Mouse (Mus musculus) limb, embryonic 15.5 days (tissue): ENCODE data around the gene Vamp3. TPM values are rescaled to one million over a fixed set of nuclear protein-coding genes. Genes with fewer than 3 reads are reported as not detected.

ENCODE experiments used
- ATAC-seq: fragments of 200-750 bp; cut with Nextera tagmentation; 2 replicates; pipeline ENCODE4 v1.8.0; 2017; ENCODE audit warnings: low read depth, moderate TSS enrichment; ENCODE audit not compliant: insufficient number of reproducible peaks, low FRiP score, low TSS enrichment
- H3K27ac ChIP-seq: fragments of 300-500 bp; sonication (generic); 2 replicates; pipeline ENCODE4 v1.5.1; 2015; ENCODE audit warnings: moderate library complexity, mild to moderate bottlenecking, inconsistent platforms
- H3K27me3 ChIP-seq: fragments of 300-500 bp; sonication (generic); 2 replicates; pipeline ENCODE4 v1.6.1; 2015; ENCODE audit warnings: inconsistent platforms
- H3K36me3 ChIP-seq: fragments of 300-500 bp; sonication (generic); 2 replicates; pipeline ENCODE4 v1.6.1; 2015; ENCODE audit warnings: inconsistent platforms
- H3K4me1 ChIP-seq: fragments of 300-500 bp; sonication (generic); 2 replicates; pipeline ENCODE4 v1.6.1; 2015; ENCODE audit warnings: inconsistent platforms
- H3K4me2 ChIP-seq: fragments of 300-500 bp; sonication (generic); 2 replicates; pipeline ENCODE4 v1.6.1; 2015; ENCODE audit warnings: mild to moderate bottlenecking, inconsistent platforms
- H3K4me3 ChIP-seq: fragments of 300-500 bp; sonication (generic); 2 replicates; pipeline ENCODE4 v1.5.1; 2015; ENCODE audit warnings: mild to moderate bottlenecking, inconsistent platforms
- H3K9ac ChIP-seq: fragments of 300-500 bp; sonication (generic); 2 replicates; pipeline ENCODE4 v1.6.1; 2015; ENCODE audit warnings: inconsistent platforms
- H3K9me3 ChIP-seq: fragments of 300-500 bp; sonication (generic); 2 replicates; pipeline ENCODE4 v1.6.1; 2016; ENCODE audit warnings: inconsistent platforms
- WGBS: fragments of 180-500 bp; shearing (Covaris S2); methylation state at CpG from one replicate; pipeline ENCODE4 v1.1.7; 2015; 5-methylcytosine and 5-hydroxymethylcytosine counted together
- polyA plus RNA-seq: library from polyadenylated mRNA; unstranded; fragments of >200 nt; fragmentation: Nextera tagmentation; extraction: Ambion mirVana; gene quantifications from 2 replicates; pipeline ENCODE4 v1.2.1, GENCODE M21; 2015

Vamp3 gene
- 127 and 131 TPM in 2 replicates for polyA plus RNA-seq

DNA sequence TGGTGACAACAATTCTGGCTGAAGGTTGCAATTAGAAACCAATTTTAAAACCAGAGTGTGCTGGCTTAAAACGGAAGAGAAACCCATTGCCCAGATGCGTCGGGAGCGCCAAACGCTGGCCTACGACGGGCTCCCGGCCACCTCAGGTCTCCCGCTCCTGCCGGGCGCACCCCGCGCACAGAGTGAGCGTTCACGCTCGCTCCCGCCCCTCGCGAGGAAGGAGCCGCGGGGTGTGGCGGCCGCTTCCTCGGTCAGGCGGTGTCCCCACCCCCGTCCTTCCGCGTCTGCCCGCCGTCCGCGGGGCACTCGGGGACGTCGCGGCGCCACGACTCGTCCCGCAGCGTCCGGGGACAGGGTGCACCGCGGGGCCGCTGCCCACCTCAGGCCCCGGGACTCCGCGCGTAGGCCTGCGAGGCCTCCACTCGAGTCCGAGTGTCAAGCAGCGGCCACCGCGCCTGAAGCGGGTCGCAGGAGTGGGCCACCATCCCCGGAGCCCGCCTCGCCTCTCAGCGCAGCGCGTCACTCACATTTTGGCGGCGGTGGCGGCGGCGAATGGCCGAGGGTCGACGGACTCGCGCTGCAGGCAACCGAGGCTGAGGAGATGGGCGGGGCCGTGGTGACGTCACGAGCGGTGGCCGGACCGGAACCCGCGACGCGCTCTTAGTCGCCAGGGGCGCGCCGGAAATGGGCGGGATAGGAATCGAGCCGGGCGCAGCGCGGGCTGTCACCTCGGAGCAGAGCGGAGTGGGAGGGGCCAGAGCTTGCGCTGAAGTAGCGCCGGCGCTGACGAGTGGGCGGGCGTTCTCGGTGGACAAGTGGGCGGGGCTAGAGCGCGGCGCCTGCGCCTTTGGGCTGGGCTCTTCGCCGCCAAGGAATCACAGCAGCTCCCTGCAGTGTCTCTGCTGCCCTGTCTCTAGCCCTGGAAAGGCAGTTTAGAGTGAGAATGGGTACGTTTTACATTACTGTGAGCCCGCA is at the start of gene Vamp3:
Gene Vamp3, minus strand, starts transcription at position 617 of the 975 bp plus-strand sequence.
- H3K4me2 ChIP-seq: peak within 1 kb of the TSS; percentile 63
- H3K9ac ChIP-seq: peak within 1 kb of the TSS; percentile 97
- no peaks in the 10 kb centered on the region; the same call in 1 of the 2 replicates for H3K9me3 ChIP-seq
- H3K27ac ChIP-seq: peak within 1 kb of the TSS; percentile 96
- H3K4me1 ChIP-seq: peaks cover 8% of the 10 kb centered on the region; the same call in 1 of the 2 replicates
- peak; percentile 99 for ATAC-seq
- H3K4me3 ChIP-seq: peak within 1 kb of the TSS; percentile 95
- peaks cover 17% of the 10 kb centered on the region for H3K36me3 ChIP-seq
- under 1% methylated on average over 114 of the region's 114 CpGs for WGBS
- no peaks in the 10 kb centered on the region for H3K27me3 ChIP-seq

DNA sequence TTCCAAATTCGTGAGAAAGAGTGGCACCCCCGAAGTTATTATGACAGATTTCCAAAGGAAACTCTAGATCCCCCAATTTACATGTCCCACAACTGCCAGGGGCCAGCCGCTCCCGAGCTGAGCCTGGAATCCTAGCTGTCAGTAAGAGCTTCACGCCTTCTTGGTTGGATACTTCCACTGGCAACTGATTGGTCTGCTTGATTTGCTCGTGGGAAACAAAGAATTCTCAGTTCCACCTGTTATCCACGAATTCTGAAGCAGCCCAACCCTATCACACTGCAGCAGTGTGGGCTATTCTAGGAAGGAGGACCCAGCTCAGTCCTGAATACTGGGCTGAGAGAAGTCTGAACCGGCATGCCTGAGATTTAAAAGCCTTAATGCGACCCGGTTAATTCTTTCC is 48.7 kb upstream of the Vamp3 start:
- WGBS: 40% methylated on average over 10 of the region's 10 CpGs
- H3K4me3 ChIP-seq: no peak overlapping the region
- no peak for ATAC-seq

DNA sequence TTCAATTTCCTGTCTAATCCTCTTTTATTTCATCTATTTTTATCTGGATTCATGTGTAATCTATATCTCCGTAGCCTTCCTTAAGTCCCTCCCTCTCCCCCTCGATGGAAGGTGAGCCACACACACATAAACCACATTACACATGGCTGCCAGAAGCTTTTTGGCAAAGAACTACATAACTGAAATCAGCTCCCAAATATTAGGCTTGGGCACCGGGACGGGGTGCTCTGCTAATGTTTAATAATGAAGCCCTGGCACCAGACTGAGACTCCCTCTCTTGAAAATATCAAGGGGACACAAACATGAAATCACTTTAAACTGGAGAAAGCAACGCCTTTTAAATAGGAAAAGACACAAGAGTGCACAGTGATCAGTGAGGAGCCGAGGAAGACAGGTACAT is 48.1 kb upstream of the Vamp3 start:
- no peak overlapping the region for H3K9ac ChIP-seq
- H3K4me2 ChIP-seq: no peak overlapping the region
- H3K4me3 ChIP-seq: no peak overlapping the region
- H3K27ac ChIP-seq: no peak overlapping the region
- no peak for ATAC-seq
- H3K4me1 ChIP-seq: peaks cover 14% of the 10 kb centered on the region
- no peaks in the 10 kb centered on the region for H3K36me3 ChIP-seq
- peaks cover 45% of the 10 kb centered on the region for H3K27me3 ChIP-seq
- WGBS: 54% methylated on average over 6 of the region's 6 CpGs
- no peaks in the 10 kb centered on the region for H3K9me3 ChIP-seq

More for the DNA sequence above, 48.7 kb upstream of the Vamp3 start:
- Histone ChIP-seq H3K4me1 (peaks cover 14% of the 10 kb centered on the region), H3K27ac (no peak overlapping the region), H3K9ac (no peak overlapping the region), H3K9me3 (no peaks in the 10 kb centered on the region), H3K4me2 (no peak overlapping the region), H3K36me3 (no peaks in the 10 kb centered on the region), H3K27me3 (peaks cover 49% of the 10 kb centered on the region)

DNA sequence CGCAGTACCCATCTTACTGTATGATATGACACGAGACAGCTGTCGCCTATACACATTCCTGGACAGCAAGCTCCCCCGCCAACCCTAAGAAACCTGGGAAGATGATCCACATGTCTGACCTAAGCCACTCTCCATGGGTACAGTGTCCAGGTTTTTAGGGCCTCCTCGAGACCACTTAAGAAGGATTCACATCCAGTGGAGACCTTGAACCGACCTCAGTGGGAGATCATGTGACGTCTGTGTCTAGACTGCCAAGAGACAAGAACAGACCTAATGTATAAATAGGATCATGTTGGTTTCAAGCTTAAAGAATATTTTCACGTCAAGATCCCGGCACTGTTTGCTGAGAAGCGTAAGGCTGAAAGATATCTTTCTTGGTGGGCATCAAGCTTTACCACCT is 46.4 kb upstream of the Vamp3 start:
- 84% methylated on average over 10 of the region's 10 CpGs for WGBS
- no peak overlapping the region for H3K4me2 ChIP-seq
- no peak overlapping the region for H3K9ac ChIP-seq
- no peak overlapping the region for H3K4me3 ChIP-seq
- H3K4me1 ChIP-seq: peaks cover 14% of the 10 kb centered on the region
- H3K27me3 ChIP-seq: peaks cover 28% of the 10 kb centered on the region
- no peak overlapping the region for H3K27ac ChIP-seq
- no peaks in the 10 kb centered on the region for H3K36me3 ChIP-seq
- ATAC-seq: no peak
- no peaks in the 10 kb centered on the region for H3K9me3 ChIP-seq

DNA sequence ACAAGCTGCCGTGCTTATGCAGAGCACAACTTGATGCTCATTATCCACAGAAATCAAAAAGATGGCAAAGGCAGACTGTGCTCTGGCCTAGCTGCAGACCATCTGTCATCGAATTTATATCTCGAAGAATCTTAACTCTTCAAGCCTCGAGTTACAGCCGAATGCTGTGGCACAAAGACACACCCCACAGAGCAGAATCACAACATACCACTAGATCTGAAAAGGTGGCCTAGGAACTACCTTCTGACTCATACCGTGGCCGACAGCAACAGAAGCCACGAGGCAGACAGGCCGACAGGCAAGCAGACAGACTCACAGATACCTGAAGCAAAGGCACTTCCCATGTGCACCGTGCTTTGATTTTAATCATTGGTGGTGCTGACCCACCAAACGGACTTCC is 45.9 kb upstream of the Vamp3 start:
- WGBS: 82% methylated on average over 11 of the region's 11 CpGs
- no peak for ATAC-seq

DNA sequence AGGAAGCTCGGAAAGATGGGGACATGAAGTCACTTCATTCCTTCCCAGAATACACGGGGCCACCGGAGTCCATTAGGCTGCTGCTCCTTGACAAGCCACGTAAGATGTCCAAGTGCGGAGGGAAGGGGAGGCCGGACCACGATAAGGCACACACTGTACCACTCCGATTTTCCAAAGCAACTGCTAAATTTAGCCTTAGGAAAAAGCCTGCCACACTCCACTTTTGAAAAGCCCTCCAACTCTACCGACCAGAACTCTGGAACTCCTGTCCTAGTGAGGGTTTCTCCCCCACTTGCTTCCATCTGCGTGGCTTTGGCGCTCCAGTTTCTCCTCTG is 39.3 kb upstream of the Vamp3 start:
- Histone ChIP-seq H3K4me1 (no peaks in the 10 kb centered on the region), H3K36me3 (no peaks in the 10 kb centered on the region), H3K27ac (no peak overlapping the region), H3K9me3 (no peaks in the 10 kb centered on the region), H3K27me3 (no peaks in the 10 kb centered on the region), H3K4me3 (no peak overlapping the region), H3K9ac (no peak overlapping the region), H3K4me2 (no peak overlapping the region)
- 83% methylated on average over 11 of the region's 11 CpGs for WGBS
- ATAC-seq: no peak

More for the DNA sequence above, 45.9 kb upstream of the Vamp3 start:
- Histone ChIP-seq H3K4me2 (no peak overlapping the region), H3K27ac (no peak overlapping the region), H3K27me3 (peaks cover 24% of the 10 kb centered on the region), H3K4me3 (no peak overlapping the region), H3K4me1 (peaks cover 10% of the 10 kb centered on the region), H3K9ac (no peak overlapping the region), H3K9me3 (no peaks in the 10 kb centered on the region), H3K36me3 (no peaks in the 10 kb centered on the region)

DNA sequence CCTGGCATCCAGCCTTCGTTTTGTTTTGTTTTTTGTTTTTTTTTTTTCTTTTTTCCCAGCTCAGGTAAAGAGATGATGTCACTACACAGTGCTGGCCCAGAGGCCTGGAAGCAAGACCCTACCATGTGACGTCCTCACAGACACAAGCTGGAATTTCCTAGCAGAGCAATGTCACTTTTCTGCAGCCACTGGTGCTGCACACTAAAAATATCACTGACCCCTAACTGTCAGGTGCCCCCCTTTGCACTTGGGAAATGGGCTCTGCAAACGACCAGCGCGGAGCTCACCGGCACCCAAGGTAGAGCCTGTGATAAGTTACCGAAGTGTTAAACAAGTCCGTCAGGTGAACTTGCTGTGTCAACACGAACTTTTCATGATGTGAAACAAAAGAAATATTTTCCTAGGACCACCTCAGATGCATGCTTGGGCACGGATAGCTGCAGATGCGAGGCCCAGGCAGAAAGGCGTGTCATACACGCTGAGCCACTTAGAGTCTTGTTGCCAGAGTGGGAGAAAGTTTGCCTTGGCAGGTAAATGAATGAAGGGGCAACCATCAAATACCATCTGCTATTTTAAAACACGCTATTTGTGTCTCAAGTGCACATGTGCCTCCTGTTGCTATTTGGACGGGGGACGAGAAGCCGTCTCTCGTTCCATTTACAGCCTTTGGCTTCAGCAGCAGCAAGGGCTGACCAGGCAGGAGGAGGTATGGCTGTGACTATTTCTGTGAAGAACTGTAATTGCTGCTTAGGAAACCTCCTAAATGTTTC is 38.8 kb upstream of the Vamp3 start:
- no peaks in the 10 kb centered on the region for H3K27me3 ChIP-seq
- H3K9me3 ChIP-seq: no peaks in the 10 kb centered on the region
- WGBS: 70% methylated on average over 18 of the region's 18 CpGs
- no peak overlapping the region for H3K4me3 ChIP-seq
- ATAC-seq: no peak
- H3K9ac ChIP-seq: no peak overlapping the region
- H3K36me3 ChIP-seq: no peaks in the 10 kb centered on the region
- no peak overlapping the region for H3K4me2 ChIP-seq
- H3K4me1 ChIP-seq: no peaks in the 10 kb centered on the region
- H3K27ac ChIP-seq: no peak overlapping the region

DNA sequence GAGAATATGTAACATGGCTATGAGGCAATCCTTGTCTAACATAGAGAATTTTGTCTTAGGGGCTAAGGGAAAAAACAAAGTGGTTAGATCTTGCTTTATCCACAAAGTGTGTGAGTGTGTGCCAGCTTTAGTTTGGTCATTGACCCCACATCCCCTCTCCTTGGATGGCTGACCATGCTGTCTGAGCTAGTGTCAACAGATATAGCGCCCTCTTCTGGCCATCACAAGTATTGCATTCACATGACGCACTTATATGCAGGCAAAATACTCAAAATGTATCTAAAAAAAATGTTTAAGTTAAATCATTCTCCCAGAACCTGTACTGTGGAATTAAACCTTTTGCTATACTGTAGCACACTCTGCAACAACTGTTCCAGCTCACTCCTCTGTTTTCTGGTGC is 37.4 kb upstream of the Vamp3 start:
- H3K4me3 ChIP-seq: no peak overlapping the region
- no peak for ATAC-seq
- no peaks in the 10 kb centered on the region for H3K27me3 ChIP-seq
- no peak overlapping the region for H3K4me2 ChIP-seq
- H3K27ac ChIP-seq: no peak overlapping the region
- no peak overlapping the region for H3K9ac ChIP-seq
- H3K9me3 ChIP-seq: no peaks in the 10 kb centered on the region
- no peaks in the 10 kb centered on the region for H3K4me1 ChIP-seq
- H3K36me3 ChIP-seq: no peaks in the 10 kb centered on the region
- WGBS: 35% methylated on average over 2 of the region's 2 CpGs

DNA sequence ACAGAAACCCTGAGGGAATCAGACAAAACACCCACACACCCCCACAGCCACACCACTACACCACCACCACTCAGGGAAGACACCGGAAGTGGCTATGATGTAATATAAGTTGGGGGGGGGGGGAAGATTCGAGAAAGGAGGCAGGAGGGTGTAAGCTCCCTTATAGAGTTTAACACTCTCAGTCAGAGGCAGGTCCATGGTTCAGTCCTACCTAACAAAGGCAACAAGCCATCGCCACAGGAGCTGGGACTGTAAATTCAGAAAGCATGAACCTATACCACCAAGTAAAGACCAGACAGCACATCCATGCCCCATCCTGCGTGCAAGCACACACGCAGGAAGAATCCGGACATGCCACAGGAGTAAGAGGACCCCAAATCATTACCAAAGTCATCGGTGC is 31.5 kb upstream of the Vamp3 start, which contains the start of gene Gm13090:
Gene Gm13090, plus strand, starts transcription at position 301 of the 400 bp plus-strand sequence.
- WGBS: 83% methylated on average over 7 of the region's 7 CpGs
- Histone ChIP-seq H3K9me3 (no peaks in the 10 kb centered on the region), H3K27me3 (no peaks in the 10 kb centered on the region), H3K36me3 (peaks cover 4% of the 10 kb centered on the region; the same call in 1 of the 2 replicates), H3K4me3 (no peak within 1 kb of the TSS), H3K27ac (no peak within 1 kb of the TSS), H3K9ac (no peak within 1 kb of the TSS), H3K4me2 (no peak within 1 kb of the TSS), H3K4me1 (no peaks in the 10 kb centered on the region)
- no peak for ATAC-seq

DNA sequence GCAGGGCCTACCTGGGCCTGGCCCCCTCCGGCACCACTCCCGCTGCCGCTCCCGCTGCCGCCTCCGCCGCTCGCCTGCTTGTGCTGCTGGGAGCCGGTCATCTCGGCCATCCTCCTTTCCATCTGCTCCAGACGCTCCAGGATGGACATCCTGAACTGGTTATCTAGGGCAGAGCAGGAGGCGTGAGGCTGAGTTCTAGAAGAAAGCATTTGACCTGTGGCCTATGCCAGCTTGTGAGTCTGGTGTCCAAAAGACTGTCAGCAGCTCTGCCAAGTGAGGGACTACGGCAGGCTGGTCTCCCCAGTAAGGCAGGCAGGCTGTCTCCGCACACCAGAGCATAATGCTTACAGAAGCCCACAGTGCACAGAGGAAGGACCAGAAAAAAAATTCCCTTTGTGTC is 31.1 kb upstream of the Vamp3 start:
- peaks cover 4% of the 10 kb centered on the region; the same call in 1 of the 2 replicates for H3K36me3 ChIP-seq
- ATAC-seq: no peak
- H3K9me3 ChIP-seq: no peaks in the 10 kb centered on the region
- no peaks in the 10 kb centered on the region for H3K27me3 ChIP-seq
- H3K4me1 ChIP-seq: no peaks in the 10 kb centered on the region
- H3K4me3 ChIP-seq: no peak overlapping the region
- H3K9ac ChIP-seq: no peak overlapping the region
- H3K4me2 ChIP-seq: no peak overlapping the region
- WGBS: 87% methylated on average over 14 of the region's 14 CpGs
- H3K27ac ChIP-seq: no peak overlapping the region

DNA sequence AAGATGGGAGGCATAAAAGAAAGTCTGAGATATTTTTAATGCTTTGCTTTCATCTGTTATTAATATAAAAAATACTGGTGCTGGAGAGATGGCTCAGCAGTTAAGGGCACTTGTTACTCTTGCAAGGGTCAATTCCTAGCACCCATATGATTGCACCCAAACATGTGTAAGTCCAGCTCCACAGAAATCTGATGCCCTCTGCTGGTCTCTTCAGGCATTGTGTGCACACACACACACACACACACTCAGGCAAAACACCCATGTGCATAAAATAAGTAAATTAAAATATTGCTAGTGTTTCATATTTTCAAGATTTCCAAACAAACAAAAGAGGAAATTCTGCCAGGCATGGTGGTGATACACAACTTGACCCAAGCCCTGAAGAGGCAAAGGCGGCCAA is 29.6 kb upstream of the Vamp3 start:
- Histone ChIP-seq H3K36me3 (peaks cover 4% of the 10 kb centered on the region; the same call in 1 of the 2 replicates), H3K4me2 (no peak overlapping the region), H3K9me3 (no peaks in the 10 kb centered on the region), H3K9ac (no peak overlapping the region), H3K27me3 (no peaks in the 10 kb centered on the region), H3K4me1 (no peaks in the 10 kb centered on the region), H3K4me3 (no peak overlapping the region), H3K27ac (no peak overlapping the region)
- ATAC-seq: no peak
- 95% methylated on average over 1 of the region's 1 CpGs for WGBS

DNA sequence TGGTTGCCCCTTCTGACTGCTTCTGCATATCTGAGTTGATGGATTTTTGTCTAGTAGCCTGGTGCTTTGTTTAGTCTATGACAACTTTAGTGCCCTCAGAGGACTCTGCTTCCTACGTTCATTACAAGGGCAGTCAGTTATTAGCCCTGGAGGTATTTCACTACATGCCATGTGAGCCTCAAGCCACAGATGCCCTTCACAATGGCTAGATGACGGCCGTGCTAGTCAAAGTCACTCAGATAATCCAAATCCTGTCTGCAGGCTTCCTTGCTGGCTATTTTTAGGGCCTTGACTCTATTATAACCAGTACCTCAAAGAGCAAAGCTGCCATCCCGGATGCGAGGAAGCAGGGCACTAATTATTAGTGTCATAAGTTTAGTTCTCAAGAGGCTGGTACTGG is 25.3 kb upstream of the Vamp3 start:
- Histone ChIP-seq H3K9me3 (no peaks in the 10 kb centered on the region), H3K27me3 (no peaks in the 10 kb centered on the region), H3K36me3 (peaks cover 4% of the 10 kb centered on the region; the same call in 1 of the 2 replicates), H3K9ac (no peak overlapping the region), H3K27ac (no peak overlapping the region), H3K4me3 (no peak overlapping the region), H3K4me1 (no peaks in the 10 kb centered on the region), H3K4me2 (no peak overlapping the region)
- no peak for ATAC-seq
- WGBS: 68% methylated on average over 5 of the region's 5 CpGs
